Mouse (Mus musculus) kidney, adult 2 months (tissue): ENCODE data around the gene Dido1. TPM values are rescaled to one million over a fixed set of nuclear protein-coding genes. Genes with fewer than 3 reads are reported as not detected.
A peak's percentile ranks its signal among the peaks of the same experiment; 100 is the strongest.

ENCODE experiments used
- DNase-seq: peaks from one replicate; pipeline ENCODE4 v3.0.0; 2021
- H3K27ac ChIP-seq: fragments of 200-500 bp; 2 replicates; pipeline ENCODE4 v1.5.1; 2012; ENCODE audit warnings: low read depth, low read length, control low read depth, inconsistent platforms; ENCODE audit not compliant: insufficient read depth
- H3K27me3 ChIP-seq: fragments of 200-500 bp; replicated peaks from 2 replicates; pipeline ENCODE4 v1.6.1; 2012; ENCODE audit warnings: mild to moderate bottlenecking, moderate library complexity, low read length, inconsistent platforms; ENCODE audit not compliant: control insufficient read depth, insufficient read depth
- H3K36me3 ChIP-seq: fragments of 200-500 bp; 2 replicates; pipeline ENCODE4 v1.6.1; 2012; ENCODE audit warnings: mild to moderate bottlenecking, moderate library complexity, low read length, inconsistent platforms; ENCODE audit not compliant: control insufficient read depth, insufficient read depth
- H3K4me1 ChIP-seq: fragments of 200-500 bp; 2 replicates; pipeline ENCODE4 v1.6.1; 2011; ENCODE audit warnings: low read length; ENCODE audit not compliant: control insufficient read depth, insufficient read depth
- H3K4me3 ChIP-seq: fragments of 200-500 bp; 2 replicates; pipeline ENCODE4 v1.5.1; 2011; ENCODE audit warnings: mild to moderate bottlenecking, low read depth, low read length, control low read depth; ENCODE audit not compliant: insufficient read depth
- CTCF ChIP-seq: fragments of 200-500 bp; conservative IDR thresholded peaks from 2 replicates; pipeline ENCODE4 v1.5.1; 2011; ENCODE audit warnings: low read depth, mild to moderate bottlenecking, control low read depth, low read length, moderate library complexity, mixed read lengths; ENCODE audit not compliant: insufficient read depth, insufficient read length
- POLR2A ChIP-seq: fragments of 200-500 bp; IDR thresholded peaks from one replicate; pipeline ENCODE4 v1.6.1; 2011; ENCODE audit warnings: low read depth, low read length, control low read depth
- WGBS: fragments of 180-500 bp; shearing (Covaris S2); methylation state at CpG from one replicate; pipeline ENCODE4 v1.1.7; 2018; 5-methylcytosine and 5-hydroxymethylcytosine counted together
- polyA plus RNA-seq: library from polyadenylated mRNA; depleted of rRNA; stranded (reverse); fragments of >200 nt; gene quantifications from 2 replicates; pipeline ENCODE4 v1.2.3, GENCODE M21; 2012

Gene Dido1
- polyA plus RNA-seq, 1 experiment: 13.4 TPM

DNA sequence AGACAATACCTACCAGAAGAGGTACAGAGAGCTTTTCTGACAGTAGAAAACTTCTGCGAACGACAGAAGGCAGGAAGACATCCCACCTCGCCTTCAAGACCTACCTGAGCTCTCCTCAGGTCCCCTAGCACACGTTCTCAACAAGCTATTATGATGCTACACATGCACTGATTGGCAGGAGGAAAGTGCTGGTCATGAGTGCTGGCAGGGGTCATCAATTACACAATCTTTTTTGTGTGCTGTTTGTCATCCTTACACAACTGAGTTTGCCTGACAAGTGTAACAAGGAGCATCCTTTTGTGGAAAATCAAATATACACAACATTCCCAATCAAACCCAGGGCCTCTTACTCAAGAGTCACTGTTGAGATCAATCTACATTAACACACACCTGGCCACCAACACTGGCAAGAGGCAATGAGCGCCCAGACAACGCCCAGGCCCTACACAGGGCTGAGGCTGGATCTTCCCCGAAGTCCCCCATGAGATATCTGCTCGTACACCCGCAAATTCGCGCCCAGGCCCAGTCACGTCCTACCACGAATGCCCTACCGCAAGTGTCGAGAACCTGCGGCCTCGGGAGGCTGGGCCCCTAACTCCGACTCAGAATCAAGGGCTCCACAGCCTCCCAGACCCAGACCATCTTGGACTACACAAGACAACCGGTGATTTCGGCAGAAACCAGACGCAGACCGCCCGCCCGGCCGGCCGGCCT, 8.6 kb downstream of the Dido1 start:
- no peak for TF ChIP-seq POLR2A
- no peak for DNase-seq
- H3K4me3 ChIP-seq: peak overlapping the region; percentile 96
- 1% methylated on average over 26 of the region's 26 CpGs for WGBS
- H3K27me3 ChIP-seq: no peaks in the 10 kb centered on the region
- H3K27ac ChIP-seq: peak overlapping the region; percentile 96
- peaks cover 36% of the 10 kb centered on the region for H3K4me1 ChIP-seq
- no peaks in the 10 kb centered on the region for H3K36me3 ChIP-seq

DNA sequence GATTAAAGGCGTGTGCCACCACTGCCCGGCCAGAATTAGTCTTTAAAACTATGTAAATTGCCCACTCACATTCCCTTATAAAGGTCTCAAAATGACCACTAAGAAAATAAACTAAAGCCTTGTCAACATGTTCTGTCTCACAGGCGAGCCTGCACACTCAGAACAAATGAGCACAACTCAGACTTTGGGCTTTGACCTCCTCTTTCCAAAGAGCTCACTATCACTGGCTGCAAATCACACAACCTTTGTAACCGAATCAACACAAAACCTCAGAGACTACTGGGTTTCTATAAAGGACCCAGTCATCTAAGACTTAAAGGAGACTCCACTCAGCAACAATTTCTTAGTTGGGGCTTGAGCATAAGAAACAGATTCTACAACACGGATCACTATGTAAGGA, 9.3 kb downstream of the Dido1 start:
- 26% methylated on average over 5 of the region's 5 CpGs for WGBS
- Histone ChIP-seq H3K4me3 (peak overlapping the region; percentile 96), H3K36me3 (no peaks in the 10 kb centered on the region), H3K27ac (peak overlapping the region; percentile 96), H3K27me3 (no peaks in the 10 kb centered on the region), H3K4me1 (peaks cover 42% of the 10 kb centered on the region)
- TF ChIP-seq CTCF (no peak), POLR2A (no peak)
- DNase-seq: peak; percentile 84

GRCm38 (mm10) chr2:180695176-180695575, 14.6 kb downstream of the Dido1 start:
- TF ChIP-seq POLR2A (no peak), CTCF (no peak)
- peaks cover 43% of the 10 kb centered on the region for H3K4me1 ChIP-seq
- H3K27ac ChIP-seq: no peak overlapping the region
- DNase-seq: no peak
- no peaks in the 10 kb centered on the region for H3K27me3 ChIP-seq
- no peak overlapping the region for H3K4me3 ChIP-seq
- WGBS: 42% methylated on average over 2 of the region's 2 CpGs
- no peaks in the 10 kb centered on the region; the same call in 1 of the 2 replicates for H3K36me3 ChIP-seq

DNA sequence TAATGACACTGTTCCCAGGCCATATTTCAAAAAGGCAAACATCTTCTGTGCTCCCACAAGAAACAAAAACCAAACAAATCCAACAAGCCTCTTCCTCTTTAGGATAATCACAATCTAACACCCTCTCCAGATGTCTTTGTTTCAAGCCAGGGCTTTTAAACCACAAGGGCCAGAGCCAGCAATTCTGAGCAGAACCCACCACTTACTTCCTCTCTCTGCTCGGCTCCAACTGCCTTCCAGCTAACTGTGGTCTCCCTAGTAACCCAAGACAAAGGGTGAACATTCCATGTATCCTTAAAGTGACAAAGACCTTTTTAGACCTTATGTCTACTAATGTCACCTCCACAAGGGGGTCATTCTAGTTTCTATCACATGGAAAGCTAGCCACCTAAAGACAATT, 17.2 kb downstream of the Dido1 start:
- H3K27ac ChIP-seq: no peak overlapping the region
- TF ChIP-seq CTCF (no peak), POLR2A (no peak)
- DNase-seq: no peak

DNA sequence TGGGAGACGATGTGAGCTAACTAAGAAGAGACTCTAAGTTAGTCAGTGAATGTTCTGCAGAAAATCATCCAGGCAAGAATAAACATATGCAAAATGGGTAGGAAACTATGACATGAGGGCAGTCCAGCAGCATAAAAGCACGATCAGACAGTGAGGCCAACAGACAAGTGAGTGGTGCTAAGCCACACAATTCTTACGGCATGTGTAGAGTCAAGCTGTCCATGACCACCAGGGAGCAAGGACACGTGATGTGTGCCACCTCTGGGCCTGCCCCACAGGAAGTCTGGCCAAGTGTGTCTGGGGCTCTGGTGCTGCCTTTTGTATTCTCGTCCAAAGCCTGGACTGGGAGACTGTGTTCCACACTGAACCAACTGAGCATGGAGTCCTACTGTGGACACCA, 20.0 kb downstream of the Dido1 start:
- peaks cover 7% of the 10 kb centered on the region for H3K36me3 ChIP-seq
- H3K4me1 ChIP-seq: peaks cover 19% of the 10 kb centered on the region; the same call in 1 of the 2 replicates
- no peak for DNase-seq
- no peaks in the 10 kb centered on the region for H3K27me3 ChIP-seq
- TF ChIP-seq POLR2A (no peak), CTCF (no peak)
- no peak overlapping the region for H3K4me3 ChIP-seq
- H3K27ac ChIP-seq: no peak overlapping the region
- 39% methylated on average over 5 of the region's 5 CpGs for WGBS

More for the DNA sequence above, 17.2 kb downstream of the Dido1 start:
- 0% methylated on average over 1 of the region's 1 CpGs for WGBS
- no peaks in the 10 kb centered on the region for H3K27me3 ChIP-seq
- no peak overlapping the region for H3K4me3 ChIP-seq
- peaks cover 2% of the 10 kb centered on the region for H3K36me3 ChIP-seq
- H3K4me1 ChIP-seq: peaks cover 31% of the 10 kb centered on the region

DNA sequence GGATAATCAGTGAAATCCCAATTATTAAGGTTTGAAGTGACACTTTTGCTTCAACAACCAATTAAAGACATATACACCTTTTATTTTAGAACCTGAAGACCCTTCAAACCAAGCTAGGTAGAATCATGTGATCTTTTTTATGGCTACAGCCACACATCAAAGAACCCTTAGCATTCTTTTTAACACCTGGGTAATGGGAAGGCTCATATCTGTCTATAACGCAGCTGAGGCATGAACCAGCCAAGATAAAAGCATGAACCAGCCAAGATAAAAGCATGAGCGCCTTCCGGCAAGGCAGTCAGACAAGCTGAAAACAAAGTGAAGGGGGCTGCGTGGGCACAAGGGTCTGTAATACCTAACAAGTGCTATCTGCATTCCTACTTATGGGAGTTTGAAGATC, 25.8 kb downstream of the Dido1 start:
- peaks cover 15% of the 10 kb centered on the region for H3K36me3 ChIP-seq
- 93% methylated on average over 4 of the region's 4 CpGs for WGBS
- TF ChIP-seq CTCF: no peak
- TF ChIP-seq POLR2A: no peak

DNA sequence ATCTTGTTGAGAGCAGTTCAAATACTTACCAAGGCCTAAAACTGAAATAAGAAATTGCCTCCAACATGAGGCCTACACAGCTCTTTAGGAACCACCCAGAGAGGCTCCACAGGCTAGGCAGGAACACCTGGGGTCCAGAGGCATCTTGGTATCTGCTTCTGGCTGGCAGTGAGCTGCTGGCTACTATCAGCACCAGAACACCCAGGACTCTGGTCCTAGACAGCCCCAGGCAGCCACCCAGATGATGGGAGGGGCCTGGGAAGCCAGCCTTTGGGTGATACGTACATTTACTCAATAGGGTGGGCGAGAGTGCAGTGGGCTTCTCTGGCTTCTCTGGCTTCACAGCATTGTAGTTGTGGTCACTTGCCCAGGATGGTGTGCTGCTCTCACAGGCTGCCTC, 26.3 kb downstream of the Dido1 start:
- peaks cover 15% of the 10 kb centered on the region for H3K36me3 ChIP-seq
- H3K27ac ChIP-seq: no peak overlapping the region
- no peak for DNase-seq
- TF ChIP-seq CTCF (no peak), POLR2A (no peak)
- whole genome bisulfite sequencing: 89% methylated on average over 2 of the region's 2 CpGs
- no peaks in the 10 kb centered on the region for H3K27me3 ChIP-seq
- no peak overlapping the region for H3K4me3 ChIP-seq
- H3K4me1 ChIP-seq: no peaks in the 10 kb centered on the region

More for the DNA sequence above, 25.8 kb downstream of the Dido1 start:
- DNase-seq: no peak
- Histone ChIP-seq H3K4me3 (no peak overlapping the region), H3K27ac (no peak overlapping the region), H3K27me3 (no peaks in the 10 kb centered on the region), H3K4me1 (no peaks in the 10 kb centered on the region)
